Mouse (Mus musculus) myocyte (in vitro differentiated cells): Measurements from ENCODE around the gene Fezf1.

ENCODE experiments used
- CEBPB ChIP-seq: IDR thresholded peaks from 2 replicates; pipeline ENCODE4 v1.6.1; 2011; ENCODE audit warnings: mild to moderate bottlenecking, moderate library complexity; ENCODE audit not compliant: poor library complexity, insufficient read depth, severe bottlenecking
- E2F4 ChIP-seq: IDR thresholded peaks from one replicate; pipeline ENCODE4 v1.6.1; 2011; ENCODE audit warnings: mild to moderate bottlenecking, control low read depth, moderate library complexity; ENCODE audit not compliant: insufficient read depth
- MAX ChIP-seq: IDR thresholded peaks from one replicate; pipeline ENCODE4 v1.6.1; 2011; ENCODE audit warnings: low read depth, mild to moderate bottlenecking, control low read depth
- MYOD1 ChIP-seq, 3 experiments: IDR thresholded peaks; one replicate each; pipeline ENCODE4 v1.6.1; 2011; ENCODE audit warnings: control low read depth in 2 of 3, low read depth in 2 of 3, mild to moderate bottlenecking in 2 of 3, moderate library complexity in 1 of 3; ENCODE audit not compliant: insufficient read length in 2 of 3, control insufficient read depth in 1 of 3
- MYOG ChIP-seq, 3 experiments: IDR thresholded peaks; one replicate each; pipeline ENCODE4 v1.6.1; 2011; ENCODE audit warnings: control low read depth in 2 of 3, low read depth in 2 of 3, mild to moderate bottlenecking in 2 of 3; ENCODE audit not compliant: insufficient read length in 2 of 3, control insufficient read depth in 1 of 3, insufficient read depth in 1 of 3
- POLR2A ChIP-seq: IDR thresholded peaks from one replicate; pipeline ENCODE4 v1.6.1; 2011; ENCODE audit warnings: low read depth, mild to moderate bottlenecking, control low read depth, moderate library complexity; ENCODE audit not compliant: insufficient read length
- POLR2AphosphoS2 ChIP-seq: IDR thresholded peaks from one replicate; pipeline ENCODE4 v1.6.1; 2011; ENCODE audit warnings: low read depth, control low read depth; ENCODE audit not compliant: insufficient read length
- TCF12 ChIP-seq: IDR thresholded peaks from one replicate; pipeline ENCODE4 v1.6.1; 2011; ENCODE audit warnings: mild to moderate bottlenecking, control low read depth; ENCODE audit not compliant: poor library complexity, insufficient read depth, severe bottlenecking
- TCF3 ChIP-seq: IDR thresholded peaks from one replicate; pipeline ENCODE4 v1.6.1; 2011; ENCODE audit warnings: low read depth, control low read depth; ENCODE audit not compliant: insufficient read length
- USF1 ChIP-seq: IDR thresholded peaks from one replicate; pipeline ENCODE4 v1.6.1; 2011; ENCODE audit warnings: low read depth, mild to moderate bottlenecking, control low read depth, moderate library complexity

GRCm38 (mm10) chr6:23246790-23247511, 1.2 kb downstream of the Fezf1 start:
- TF ChIP-seq POLR2A (no peak), MAX (no peak), TCF12 (no peak), E2F4 (no peak), TCF3 (no peak), MYOG (IDR thresholded peaks at IDR 0.05; ENCODE audit: control insufficient read depth in 1 of 3, insufficient read depth in 1 of 3, insufficient read length in 2 of 3, low read depth in 2 of 3) (no peak), CEBPB (no peak), USF1 (no peak), MYOD1 (IDR thresholded peaks at IDR 0.05; ENCODE audit: control insufficient read depth in 1 of 3, insufficient read length in 2 of 3, low read depth in 2 of 3) (no peak), POLR2AphosphoS2 (no peak)
